Mouse (Mus musculus) CH12.LX (cell line): ENCODE data around the gene Dscaml1. TPM values are rescaled to one million over a fixed set of nuclear protein-coding genes. Genes with fewer than 3 reads are reported as not detected.

Experiments
- DNase-seq: peaks from one replicate; pipeline ENCODE4 v3.0.0-alpha.2; 2013; ENCODE audit errors: extremely low read depth
- H3K27ac ChIP-seq: 2 replicates; pipeline ENCODE4 v1.5.1; 2012; ENCODE audit warnings: low read depth, mild to moderate bottlenecking, control low read depth, moderate library complexity; ENCODE audit not compliant: insufficient read depth
- H3K27me3 ChIP-seq: replicated peaks from 2 replicates; pipeline ENCODE3; 2012; ENCODE audit warnings: inconsistent platforms
- H3K36me3 ChIP-seq, 2 experiments: replicated peaks in 1 of 2; 2 replicates each; pipeline versions ENCODE3 to v1.6.1; 2012; ENCODE audit warnings: inconsistent platforms in 1 of 2, low read length in 1 of 2, mild to moderate bottlenecking in 1 of 2, mixed read lengths in 1 of 2, moderate library complexity in 1 of 2; ENCODE audit not compliant: control insufficient read depth in 1 of 2, insufficient read depth in 1 of 2
- H3K4me1 ChIP-seq, 2 experiments: 2 replicates each; pipeline ENCODE4 v1.6.1; 2012; ENCODE audit warnings: inconsistent platforms in 1 of 2, moderate library complexity in 1 of 2; ENCODE audit not compliant: insufficient read depth in 2 of 2, control insufficient read depth in 1 of 2
- H3K4me2 ChIP-seq: 2 replicates; pipeline ENCODE4 v1.6.1; 2012; ENCODE audit warnings: low read depth, mild to moderate bottlenecking, control low read depth; ENCODE audit not compliant: poor library complexity, insufficient read depth, severe bottlenecking
- H3K4me3 ChIP-seq, 3 experiments: fragments of 150-350 bp in 1 of 3; sonication (generic) in 1 of 3; replicated peaks in 1 of 3; 2 replicates each; pipeline versions ENCODE3 to v1.5.1; 2011 to 2012; ENCODE audit warnings: low read depth in 2 of 3, low read length in 2 of 3, mild to moderate bottlenecking in 2 of 3, moderate library complexity in 2 of 3, control low read depth in 1 of 3, improper control_type of control experiment in 1 of 3, inconsistent platforms in 1 of 3, mixed read lengths in 1 of 3; ENCODE audit not compliant: poor library complexity in 1 of 3
- H3K79me2 ChIP-seq: replicated peaks from 2 replicates; pipeline ENCODE4 v1.6.1; 2012; ENCODE audit warnings: mild to moderate bottlenecking, moderate library complexity; ENCODE audit not compliant: control insufficient read depth, poor library complexity, insufficient read depth, severe bottlenecking; ENCODE audit errors: extremely low read depth
- H3K9ac ChIP-seq: 2 replicates; pipeline ENCODE4 v1.6.1; 2012; ENCODE audit warnings: low read depth, mild to moderate bottlenecking, control low read depth, moderate library complexity; ENCODE audit not compliant: insufficient read depth
- H3K9me3 ChIP-seq: replicated peaks from 2 replicates; pipeline ENCODE3; 2012; ENCODE audit warnings: low read length, inconsistent platforms, mixed read lengths
- BHLHE40 ChIP-seq: IDR thresholded peaks from 2 replicates; pipeline ENCODE4 v1.6.1; 2011; ENCODE audit warnings: mild to moderate bottlenecking, low read depth, low read length, improper control_type of control experiment
- E2F4 ChIP-seq: IDR thresholded peaks from 2 replicates; pipeline ENCODE4 v1.6.1; 2011; ENCODE audit warnings: low read depth, low read length, improper control_type of control experiment; ENCODE audit not compliant: insufficient replicate concordance
- ELF1 ChIP-seq: IDR thresholded peaks from 2 replicates; pipeline ENCODE4 v1.6.1; 2014; ENCODE audit warnings: low read depth, mild to moderate bottlenecking, inconsistent platforms, low read length, improper control_type of control experiment
- EP300 ChIP-seq: IDR thresholded peaks from 2 replicates; pipeline ENCODE4 v1.6.1; 2011; ENCODE audit warnings: low read length, improper control_type of control experiment
- GABPA ChIP-seq: IDR thresholded peaks from 2 replicates; pipeline ENCODE4 v1.6.1; 2012; ENCODE audit warnings: low read depth, low read length, improper control_type of control experiment, inconsistent platforms; ENCODE audit not compliant: insufficient replicate concordance
- JUN ChIP-seq: IDR thresholded peaks from 2 replicates; pipeline ENCODE4 v1.6.1; 2011; ENCODE audit warnings: low read depth, mild to moderate bottlenecking, low read length, improper control_type of control experiment, moderate library complexity; ENCODE audit not compliant: insufficient read depth
- JUND ChIP-seq: conservative IDR thresholded peaks from 2 replicates; pipeline ENCODE4 v1.6.1; 2011; ENCODE audit warnings: low read depth, low read length, improper control_type of control experiment
- MAZ ChIP-seq: IDR thresholded peaks from 2 replicates; pipeline ENCODE4 v1.6.1; 2012; ENCODE audit warnings: low read depth, mild to moderate bottlenecking, inconsistent platforms, low read length, improper control_type of control experiment, moderate library complexity
- MEF2A ChIP-seq: IDR thresholded peaks from 2 replicates; pipeline ENCODE4 v1.6.1; 2014; ENCODE audit warnings: low read depth, mild to moderate bottlenecking, inconsistent platforms, low read length, improper control_type of control experiment, borderline replicate concordance
- MXI1 ChIP-seq: IDR thresholded peaks from 2 replicates; pipeline ENCODE4 v1.6.1; 2011; ENCODE audit warnings: mild to moderate bottlenecking, low read depth, low read length, improper control_type of control experiment
- NELFE ChIP-seq: IDR thresholded peaks from 2 replicates; pipeline ENCODE4 v1.6.1; 2011; ENCODE audit warnings: low read depth, low read length, improper control_type of control experiment
- POLR2A ChIP-seq: IDR thresholded peaks from 2 replicates; pipeline ENCODE4 v1.6.1; 2011; ENCODE audit warnings: low read depth, mild to moderate bottlenecking, improper control_type of control experiment, low read length
- POLR2AphosphoS2 ChIP-seq: IDR thresholded peaks from 2 replicates; pipeline ENCODE4 v1.6.1; 2011; ENCODE audit warnings: low read depth, low read length, improper control_type of control experiment
- RAD21 ChIP-seq: IDR thresholded peaks from 2 replicates; pipeline ENCODE4 v1.6.1; 2011; ENCODE audit warnings: low read depth, mild to moderate bottlenecking, low read length, improper control_type of control experiment, moderate library complexity
- RCOR1 ChIP-seq: conservative IDR thresholded peaks from 2 replicates; pipeline ENCODE4 v1.6.1; 2012; ENCODE audit warnings: low read depth, mild to moderate bottlenecking, inconsistent platforms, low read length, improper control_type of control experiment
- SMC3 ChIP-seq: IDR thresholded peaks from 2 replicates; pipeline ENCODE4 v1.6.1; 2011; ENCODE audit warnings: low read depth, low read length, improper control_type of control experiment
- ZKSCAN1 ChIP-seq: IDR thresholded peaks from 2 replicates; pipeline ENCODE4 v1.6.1; 2012; ENCODE audit warnings: low read depth, inconsistent platforms, low read length, improper control_type of control experiment, borderline replicate concordance
- dilution Hi-C: fragments of 300-500 bp; cut with MboI; formaldehyde crosslinking; loops from 2 replicates; pipeline ENCODE4 v1.14.3; 2020; ENCODE audit warnings: low sequenced_read_pairs; ENCODE audit not compliant: extremely low pct_unique_long_range_greater_than_20kb, extremely low pct_ligation_motif_present
- in situ Hi-C: fragments of 300-500 bp; cut with MboI; formaldehyde crosslinking; loops from 3 replicates; pipeline ENCODE4 v1.14.3; 2019; ENCODE audit warnings: low sequenced_read_pairs, low pct_ligation_motif_present, low pct_unique_long_range_greater_than_20kb, mixed read lengths
- polyA plus RNA-seq: library from polyadenylated mRNA; unstranded; fragments of >175 nt; gene quantifications from 2 replicates; pipeline ENCODE4 v1.2.1, GENCODE M21; 2012; ENCODE audit warnings: low read depth; ENCODE audit not compliant: insufficient read length
- total RNA-seq, 2 experiments: library from RNA; depleted of rRNA; stranded (reverse); fragments of 300-350 nt in 1 of 2; fragments of >200 nt in 1 of 2; gene quantifications; 2 replicates each; pipeline ENCODE4 v1.2.3; 2012 to 2014

Dscaml1 gene
- total and polyA plus RNA-seq, 3 experiments: not detected

- Histone ChIP-seq H3K79me2 (no peaks in the 10 kb centered on the region), H3K4me2 (no peak overlapping the region), H3K27me3 (no peaks in the 10 kb centered on the region), H3K9ac (no peak overlapping the region), H3K4me3 (no peak overlapping the region), H3K9me3 (no peaks in the 10 kb centered on the region), H3K4me1 (peaks cover 0 to 20% of the 10 kb centered on the region in 2 experiments; a peak in 2 of 4 replicates), H3K36me3 (no peaks in the 10 kb centered on the region), H3K27ac (no peak overlapping the region)
- in situ Hi-C loops: no loop called here
- no peak for DNase-seq
- TF ChIP-seq RCOR1 (no peak), MAZ (no peak), GABPA (no peak), RAD21 (no peak), MEF2A (no peak), POLR2A (no peak), JUN (no peak)
- dilution Hi-C loops: no loop called here
These were observed 3.6 kb upstream of the Dscaml1 start for GRCm38 (mm10) chr9:45422761-45423298.

GRCm38 (mm10) chr9:45429392-45429791 lies 3.0 kb downstream of the Dscaml1 start:
- no peak for TF ChIP-seq POLR2AphosphoS2
- no peak for TF ChIP-seq JUND
- TF ChIP-seq E2F4: no peak
- TF ChIP-seq BHLHE40: no peak
- TF ChIP-seq RAD21: no peak
- TF ChIP-seq SMC3: no peak
- no peak for TF ChIP-seq ELF1
- no peak for TF ChIP-seq ZKSCAN1
- TF ChIP-seq MEF2A: no peak
- no peak for TF ChIP-seq NELFE
- TF ChIP-seq MXI1: no peak
- no peak for TF ChIP-seq EP300
- TF ChIP-seq, all 38 proteins: peak for 0
- Histone ChIP-seq H3K36me3 (no peaks in the 10 kb centered on the region), H3K4me1 (peaks cover 5 to 30% of the 10 kb centered on the region in 2 experiments; a peak in 3 of 4 replicates), H3K4me2 (no peak overlapping the region), H3K27ac (no peak overlapping the region), H3K27me3 (no peaks in the 10 kb centered on the region), H3K9ac (no peak overlapping the region), H3K79me2 (no peaks in the 10 kb centered on the region), H3K4me3 (no peak overlapping the region), H3K9me3 (no peaks in the 10 kb centered on the region)
- dilution Hi-C loops (no loop called here), in situ Hi-C loops (no loop called here)
- DNase-seq: no peak
